Mouse (Mus musculus): ENCODE results near the gene Omd.

DNA sequence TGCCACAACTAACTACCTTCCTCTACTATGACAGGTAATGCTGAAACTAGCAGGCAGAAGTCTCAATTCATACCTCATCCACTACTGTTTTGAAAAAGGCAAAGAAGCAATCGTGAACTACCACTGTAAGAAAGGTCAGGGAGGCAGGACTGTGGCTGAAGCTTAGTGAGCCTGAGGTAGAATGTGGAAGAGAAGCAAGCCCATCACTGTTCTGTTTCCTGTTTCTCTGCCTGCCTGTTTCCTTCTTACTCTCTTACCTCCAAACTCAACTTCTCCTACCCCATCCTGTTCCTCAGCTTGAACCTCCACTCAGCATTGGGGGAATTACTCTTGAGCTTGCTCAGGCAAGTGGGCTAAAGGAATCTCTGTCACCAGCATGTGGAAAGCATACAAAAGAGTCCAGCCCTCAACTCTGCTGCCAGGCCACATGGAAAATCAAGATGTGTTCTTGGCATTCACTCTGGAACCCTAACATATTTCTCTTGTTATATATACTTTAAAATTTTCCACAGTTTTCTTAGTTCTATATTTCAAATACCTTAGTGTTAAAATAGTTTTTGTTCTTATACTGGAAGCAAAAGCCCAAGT, 34.6 kb upstream of the Omd start:
- TF ChIP-seq CTCF (IDR thresholded peaks at IDR 0.05; ENCODE audit: insufficient read depth, low read length) (no peak), POLR2A (IDR thresholded peaks at IDR 0.05; ENCODE audit: borderline replicate concordance, extremely low read depth, low read depth, low read length) (no peak)

Data from lung, adult 2 months (tissue).